Mouse (Mus musculus) megakaryocyte-erythroid progenitor cell, adult 5 weeks (primary cell): Measurements from ENCODE around the gene 1700001C19Rik. TPM values are rescaled to one million over a fixed set of nuclear protein-coding genes. Genes with fewer than 3 reads are reported as not detected.

Experiments used
- polyA plus RNA-seq: library from polyadenylated mRNA; stranded (reverse); fragments of >175 nt; gene quantifications from 2 replicates; pipeline ENCODE4 v1.2.3, GENCODE M21; 2012

Gene 1700001C19Rik
- 0.17 and 0.33 TPM in 2 replicates for polyA plus RNA-seq

DNA sequence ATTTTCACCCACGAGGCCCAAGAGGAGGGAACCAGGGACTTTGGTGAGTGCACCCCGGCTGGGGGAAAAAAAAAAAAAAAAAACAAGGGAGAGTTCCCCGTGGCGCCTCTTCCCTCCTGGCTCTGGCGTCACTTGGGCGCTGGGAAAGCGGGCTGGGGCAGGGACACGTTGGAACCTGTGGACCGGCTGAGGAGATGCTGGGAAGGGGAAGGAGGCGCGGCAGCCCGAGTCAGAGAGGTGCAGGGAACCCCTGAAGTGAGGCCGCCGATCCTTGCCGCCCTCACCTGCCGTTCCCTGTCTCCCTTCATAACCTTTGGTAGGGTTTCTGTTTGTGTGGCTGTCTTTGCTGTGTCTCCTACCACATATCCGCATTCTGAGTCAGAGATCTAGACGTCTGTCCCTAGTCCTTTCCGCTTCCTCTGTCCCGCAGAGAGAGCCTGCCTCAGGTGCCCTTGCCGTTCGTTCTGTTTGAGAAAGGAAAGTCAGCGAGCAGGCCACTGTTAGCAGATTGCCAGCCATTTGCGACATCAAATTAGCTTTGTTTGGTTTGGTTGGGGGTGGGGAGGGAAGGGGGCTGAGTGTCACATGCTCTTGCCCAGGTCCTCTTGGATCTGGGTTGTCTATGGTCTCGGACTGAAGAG, at the start of gene 1700001C19Rik:
Gene 1700001C19Rik, minus strand, starts transcription at position 470 of the 641 bp plus-strand sequence.

GRCm38 (mm10) chr17:47436156-47436906, 845 bp downstream of the 1700001C19Rik start, which contains the start of gene AI661453:
Gene AI661453 (plus strand): TSS chr17:47436615.

GRCm38 (mm10) chr17:47400451-47400850, 36.7 kb downstream of the 1700001C19Rik start, which contains the start of gene Guca1a:
Gene Guca1a (minus strand): TSS chr17:47400584.

GRCm38 (mm10) chr17:47385145-47385544, 52.0 kb downstream of the 1700001C19Rik start, which contains the start of gene Guca1b:
Gene Guca1b (plus strand): TSS chr17:47385393.

DNA sequence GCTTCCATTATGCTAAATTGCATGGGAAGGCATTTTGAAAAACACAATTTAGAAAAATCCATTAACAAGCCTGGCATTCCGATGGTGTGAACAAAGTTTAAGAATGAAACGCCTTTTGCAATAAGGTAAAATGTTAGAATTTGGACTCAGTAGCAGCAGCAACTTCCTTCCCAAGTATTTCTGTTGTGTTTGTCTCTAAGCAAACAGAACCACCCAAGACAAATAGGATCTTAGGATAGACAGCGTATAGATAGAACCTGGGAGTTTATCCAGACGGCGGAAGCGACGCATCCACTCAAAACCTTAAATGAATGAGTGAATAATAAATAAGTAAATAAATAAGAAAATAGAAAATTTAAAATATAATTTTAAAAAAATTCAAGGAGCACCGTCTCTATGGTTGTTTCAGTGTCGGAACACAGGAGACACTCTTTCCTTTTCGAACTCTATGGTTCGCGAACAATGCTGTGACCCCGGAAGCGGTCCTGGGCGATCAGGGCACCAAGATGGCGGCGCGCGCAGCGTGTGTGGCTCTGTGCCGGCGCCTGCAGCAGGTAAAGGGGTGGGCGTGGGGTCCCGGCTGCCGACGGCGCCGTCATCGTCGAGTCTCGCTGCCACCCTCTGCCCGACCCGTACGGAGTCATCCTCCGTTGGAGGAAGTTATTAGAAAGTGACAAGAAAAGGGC, 68.6 kb downstream of the 1700001C19Rik start, which contains the start of gene Mrps10:
Gene Mrps10, plus strand, starts transcription at position 487 of the 686 bp plus-strand sequence.

Other genes with a start within 250 kb of the 1700001C19Rik start
- 30.4 and 30.5 TPM in 2 replicates for gene Mrps10, start 68.5 kb downstream of the 1700001C19Rik start, polyA plus RNA-seq
- 0.86 and 1.9 TPM in 2 replicates for gene Guca1b, start 52.0 kb downstream of the 1700001C19Rik start, polyA plus RNA-seq
- 15.7 and 18.2 TPM in 2 replicates for gene Guca1a, start 36.8 kb downstream of the 1700001C19Rik start, polyA plus RNA-seq
- 7.4 and 7.5 TPM in 2 replicates for gene AI661453, start 761 bp downstream of the 1700001C19Rik start, polyA plus RNA-seq
- 22.9 and 25.8 TPM in 2 replicates for gene Taf8, start 64.9 kb upstream of the 1700001C19Rik start, polyA plus RNA-seq
- 344 and 360 TPM in 2 replicates for gene Ccnd3, start 67.7 kb upstream of the 1700001C19Rik start, polyA plus RNA-seq
- 39.7 and 42.3 TPM in 2 replicates for gene Bysl, start 174.1 kb upstream of the 1700001C19Rik start, polyA plus RNA-seq
- 4.4 and 4.6 TPM in 2 replicates for gene Med20, start 174.2 kb upstream of the 1700001C19Rik start, polyA plus RNA-seq
- 0.06 TPM in 1 of 2 replicates, not detected in the other for gene Gm20517, start 174.2 kb upstream of the 1700001C19Rik start, polyA plus RNA-seq
- gene Usp49, start 193.3 kb upstream of the 1700001C19Rik start, polyA plus RNA-seq = 12.5 and 13.5 TPM in 2 replicates